Mouse (Mus musculus) bone marrow macrophage, adult 2 months (primary cell): ENCODE measurements around the gene Clic1.

Experiments used
- CTCF ChIP-seq: IDR thresholded peaks from 2 replicates; pipeline ENCODE4 v1.5.1; 2012; ENCODE audit warnings: low read depth, mild to moderate bottlenecking, low read length, moderate library complexity
- POLR2A ChIP-seq: IDR thresholded peaks from 2 replicates; pipeline ENCODE4 v1.6.1; 2012; ENCODE audit warnings: mild to moderate bottlenecking, low read depth, low read length, borderline replicate concordance

DNA sequence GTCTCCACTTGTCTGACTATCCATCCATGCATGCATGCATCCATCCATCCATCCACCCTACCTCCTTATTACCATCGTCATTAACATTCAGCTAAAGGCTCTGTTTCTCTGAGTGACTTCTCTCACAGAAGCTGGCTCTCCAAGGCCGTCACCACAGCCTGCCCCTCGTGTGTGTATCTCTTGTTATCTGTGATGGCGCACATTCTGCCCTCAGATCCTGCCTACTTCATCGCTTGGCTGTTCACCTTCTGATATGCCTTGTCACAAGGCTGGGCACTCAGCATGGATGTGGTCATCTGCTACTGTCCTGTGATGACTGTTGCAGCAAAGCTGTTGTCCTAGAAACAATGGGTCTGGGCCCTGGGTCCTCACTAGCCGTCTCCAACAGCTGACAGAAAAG is 55.0 kb downstream of the Clic1 start:
- no peak for TF ChIP-seq POLR2A
- no peak for TF ChIP-seq CTCF
